Mouse (Mus musculus): ENCODE data around the gene Hdac1. TPM values are rescaled to one million over a fixed set of nuclear protein-coding genes. Genes with fewer than 3 reads are reported as not detected.

Hdac1 gene
- total RNA-seq, 1 experiment from 2014 or later = 104 TPM

DNA sequence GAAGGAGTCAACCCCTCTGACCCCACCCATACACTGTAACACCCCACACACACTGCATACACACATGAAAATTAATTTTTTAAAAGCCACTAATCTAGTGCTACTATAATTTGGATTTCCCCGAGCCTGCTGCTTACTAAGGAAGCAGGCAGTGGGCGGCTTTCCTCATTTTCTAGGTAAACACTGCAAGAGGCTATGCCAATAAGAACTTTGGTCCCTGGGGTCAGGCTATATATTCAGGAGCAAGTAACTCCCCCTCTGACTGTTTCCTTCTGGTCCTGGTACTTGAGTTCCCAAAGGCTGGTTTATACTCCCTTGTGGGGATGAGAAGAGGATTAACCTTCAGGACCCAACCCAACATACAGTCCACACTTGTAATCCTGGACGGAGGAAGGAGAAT lies 16.6 kb downstream of the Hdac1 start:
- no peak for ATAC-seq (replicated peaks in 1 of 2; ENCODE audit: insufficient read depth in 1 of 2, low FRiP score in 2 of 2, low TSS enrichment in 1 of 2, low read depth in 1 of 2, poor library complexity in 2 of 2, severe bottlenecking in 2 of 2)

DNA sequence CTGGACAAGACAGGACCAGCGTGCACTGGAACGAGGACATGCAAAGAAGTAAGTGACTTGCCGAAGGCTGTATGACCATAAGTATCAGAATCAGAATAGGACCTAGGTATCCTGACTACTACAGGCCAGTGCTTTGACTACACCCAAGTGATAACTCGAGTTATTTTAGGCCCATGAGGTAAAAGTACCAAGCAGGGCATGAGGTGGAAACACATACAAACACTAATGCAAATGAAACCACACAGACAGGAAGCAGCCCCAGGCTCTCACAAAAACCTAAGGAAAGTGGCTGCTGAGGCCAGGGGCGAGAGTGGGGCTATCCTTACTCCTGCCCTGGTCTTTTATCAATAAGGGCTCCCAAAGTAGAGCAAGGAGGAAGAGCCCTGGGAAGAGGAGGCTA lies 17.2 kb downstream of the Hdac1 start:
- no peak for ATAC-seq (replicated peaks in 1 of 2; ENCODE audit: insufficient read depth in 1 of 2, low FRiP score in 2 of 2, low TSS enrichment in 1 of 2, low read depth in 1 of 2, poor library complexity in 2 of 2, severe bottlenecking in 2 of 2)

DNA sequence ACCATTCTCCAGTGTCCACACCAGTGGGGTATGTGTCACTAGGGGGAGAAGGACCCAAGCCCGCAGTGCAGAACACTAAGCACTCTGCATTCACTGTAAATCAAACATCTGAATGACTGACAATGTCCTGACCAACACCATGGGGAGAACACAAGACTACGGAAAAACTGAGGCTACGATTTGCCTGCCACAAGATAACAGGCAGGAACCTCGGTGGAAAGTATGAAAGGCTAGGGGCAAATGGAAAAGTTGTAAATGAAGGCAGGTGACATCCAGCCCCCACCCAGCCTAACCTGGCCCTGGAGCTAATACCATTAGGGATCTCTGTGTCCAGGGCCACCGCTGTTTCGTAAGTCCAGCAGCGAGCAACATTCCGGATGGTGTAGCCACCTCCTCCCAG lies 24.0 kb downstream of the Hdac1 start:
- no peak for ATAC-seq (replicated peaks in 1 of 2; ENCODE audit: insufficient read depth in 1 of 2, low FRiP score in 2 of 2, low TSS enrichment in 1 of 2, low read depth in 1 of 2, poor library complexity in 2 of 2, severe bottlenecking in 2 of 2)

DNA sequence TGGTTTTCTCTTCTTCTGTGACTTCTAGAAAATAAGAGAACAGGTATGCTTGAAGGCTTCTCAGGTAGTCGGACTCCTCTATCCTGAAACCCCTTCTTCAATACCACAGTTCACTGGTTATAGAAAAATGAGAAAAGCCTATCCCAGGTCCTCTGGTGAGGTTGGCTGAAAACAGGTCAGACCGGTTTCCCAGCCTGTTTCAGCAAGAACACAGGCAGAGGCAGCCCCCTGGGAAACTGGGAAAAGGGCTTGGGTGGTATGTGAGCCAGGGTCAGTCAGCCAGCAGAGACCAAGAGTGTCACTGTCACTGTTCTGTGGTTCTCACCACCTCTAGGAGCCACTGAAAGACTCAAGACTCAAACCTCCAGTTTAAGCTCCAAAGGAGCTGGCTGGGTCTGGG lies 25.6 kb downstream of the Hdac1 start:
- ATAC-seq (replicated peaks in 1 of 2; ENCODE audit: insufficient read depth in 1 of 2, low FRiP score in 2 of 2, low TSS enrichment in 1 of 2, low read depth in 1 of 2, poor library complexity in 2 of 2, severe bottlenecking in 2 of 2) = no peak

DNA sequence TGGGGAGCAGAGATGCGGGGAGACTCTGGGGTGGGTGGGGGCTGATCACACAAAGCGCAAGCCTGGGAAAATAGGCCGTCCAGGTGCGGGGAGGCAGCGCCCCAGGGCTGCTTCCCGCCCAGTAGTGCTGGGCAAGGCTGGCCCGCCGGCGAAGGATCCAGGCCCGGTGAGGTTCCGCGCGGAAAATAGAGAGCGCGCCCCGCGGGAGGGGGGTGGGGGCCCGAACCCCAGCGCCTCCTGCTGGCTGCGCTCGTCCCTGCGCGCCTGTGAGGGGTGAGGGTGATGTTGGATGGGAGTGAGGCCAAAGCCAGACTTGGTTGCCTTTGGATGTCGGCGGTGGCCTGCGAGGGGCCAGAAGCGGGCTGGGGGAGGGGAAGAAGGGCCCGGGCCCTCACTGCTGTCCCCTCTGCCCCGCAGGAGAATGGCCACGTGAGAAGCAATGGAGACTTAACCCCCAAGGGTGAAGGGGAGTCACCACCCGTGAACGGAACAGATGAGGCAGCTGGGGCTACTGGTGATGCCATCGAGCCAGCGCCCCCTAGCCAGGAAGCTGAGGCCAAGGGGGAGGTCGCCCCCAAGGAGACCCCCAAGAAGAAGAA lies 28.1 kb downstream of the Hdac1 start:
- peak; percentile 34 to 55; a peak in 2 of 4 replicates for ATAC-seq (replicated peaks in 1 of 2; ENCODE audit: insufficient read depth in 1 of 2, low FRiP score in 2 of 2, low TSS enrichment in 1 of 2, low read depth in 1 of 2, poor library complexity in 2 of 2, severe bottlenecking in 2 of 2)

DNA sequence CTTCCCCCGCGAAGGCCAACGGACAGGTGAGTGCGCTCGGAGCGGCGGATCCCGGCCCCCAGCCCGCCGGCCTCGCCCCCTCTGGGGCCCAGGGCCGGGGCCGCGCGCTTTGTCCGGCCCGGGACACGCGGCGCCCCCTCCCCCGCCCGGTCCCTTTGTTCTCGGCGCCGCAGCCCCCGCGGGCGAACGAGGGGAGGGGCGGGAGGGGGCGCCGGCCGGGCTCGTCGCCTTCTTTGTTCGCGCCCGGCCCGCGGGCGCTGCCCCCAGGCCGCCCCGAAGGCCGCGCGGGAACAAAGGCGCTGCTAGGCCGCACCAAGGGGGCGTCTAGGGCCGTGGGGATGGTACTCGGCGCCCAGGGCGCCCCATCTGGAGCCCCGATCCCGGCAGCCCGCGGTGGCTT lies 28.6 kb downstream of the Hdac1 start:
- ATAC-seq (replicated peaks in 1 of 2; ENCODE audit: insufficient read depth in 1 of 2, low FRiP score in 2 of 2, low TSS enrichment in 1 of 2, low read depth in 1 of 2, poor library complexity in 2 of 2, severe bottlenecking in 2 of 2) = no peak

DNA sequence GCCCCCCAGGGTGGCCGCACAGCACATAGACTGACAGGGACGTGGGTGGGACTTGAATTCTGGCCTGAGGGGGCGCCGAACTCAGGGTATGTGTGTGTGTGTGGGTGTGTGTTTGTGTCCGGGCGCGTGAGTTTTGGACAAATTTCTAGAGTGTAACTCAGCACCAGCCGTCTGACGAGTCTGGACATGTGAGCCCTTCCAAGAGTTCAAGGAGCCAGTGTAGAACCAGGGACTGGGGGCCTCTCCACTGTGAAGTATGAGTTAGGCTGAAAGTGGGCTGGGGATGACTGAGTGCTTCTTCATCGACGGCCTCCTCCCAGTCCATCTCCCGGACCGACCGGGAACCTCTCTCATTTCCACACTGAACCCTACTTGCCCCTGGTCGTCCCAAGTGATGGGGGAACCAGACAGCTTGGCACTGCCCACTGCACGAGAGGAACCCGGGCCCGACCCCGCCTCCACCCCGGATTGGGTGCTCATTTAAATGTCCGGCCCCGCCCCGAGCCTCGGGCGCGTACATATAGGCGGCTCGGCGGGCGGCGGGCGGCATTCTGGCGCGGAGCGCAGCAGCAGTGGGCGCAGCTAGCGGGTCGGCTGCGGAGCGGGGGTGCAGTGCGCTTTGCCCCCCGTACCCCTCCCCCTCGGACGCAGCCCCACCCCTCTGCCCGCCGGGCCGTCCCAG lies 29.3 kb downstream of the Hdac1 start, which contains the start of gene Marcksl1:
Gene Marcksl1 (plus strand): TSS at position 496 of the 682 bp plus-strand sequence.
- ATAC-seq (replicated peaks in 1 of 2; ENCODE audit: insufficient read depth in 1 of 2, low FRiP score in 2 of 2, low TSS enrichment in 1 of 2, low read depth in 1 of 2, poor library complexity in 2 of 2, severe bottlenecking in 2 of 2) = peak; percentile 75

DNA sequence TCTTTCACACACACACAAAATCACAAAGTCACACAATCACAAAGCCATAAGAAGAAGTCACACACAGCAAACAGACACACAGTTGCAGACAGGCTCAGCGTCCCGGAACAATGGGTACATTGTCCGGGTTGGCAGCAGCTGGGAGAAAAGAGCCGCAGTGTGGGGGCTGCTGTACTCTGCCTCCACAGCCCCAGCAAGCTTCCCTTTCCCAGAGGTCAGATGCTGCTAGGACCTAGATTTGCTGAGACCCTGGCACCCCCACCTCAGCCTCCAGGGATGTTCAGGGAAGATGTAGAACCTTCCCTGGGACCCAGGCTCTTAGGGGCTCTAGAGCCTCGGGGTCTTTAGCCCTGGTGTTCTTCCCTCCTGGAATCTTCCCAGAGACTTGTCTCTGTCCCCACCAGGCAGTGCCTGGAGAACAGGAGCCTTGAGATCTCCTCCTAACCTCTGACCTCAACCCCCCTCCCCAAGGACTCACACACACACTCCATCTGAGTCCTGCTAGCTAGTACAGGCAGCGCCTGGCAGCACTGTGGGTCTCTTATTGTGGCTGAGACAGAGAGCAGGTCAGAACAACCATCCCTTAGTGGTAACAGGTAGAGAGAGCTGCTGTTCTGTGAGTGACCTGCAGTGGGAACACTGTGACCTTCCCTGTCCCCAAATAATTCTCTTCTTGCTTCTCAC lies 31.0 kb downstream of the Hdac1 start:
- no peak for ATAC-seq (replicated peaks in 1 of 2; ENCODE audit: insufficient read depth in 1 of 2, low FRiP score in 2 of 2, low TSS enrichment in 1 of 2, low read depth in 1 of 2, poor library complexity in 2 of 2, severe bottlenecking in 2 of 2)

DNA sequence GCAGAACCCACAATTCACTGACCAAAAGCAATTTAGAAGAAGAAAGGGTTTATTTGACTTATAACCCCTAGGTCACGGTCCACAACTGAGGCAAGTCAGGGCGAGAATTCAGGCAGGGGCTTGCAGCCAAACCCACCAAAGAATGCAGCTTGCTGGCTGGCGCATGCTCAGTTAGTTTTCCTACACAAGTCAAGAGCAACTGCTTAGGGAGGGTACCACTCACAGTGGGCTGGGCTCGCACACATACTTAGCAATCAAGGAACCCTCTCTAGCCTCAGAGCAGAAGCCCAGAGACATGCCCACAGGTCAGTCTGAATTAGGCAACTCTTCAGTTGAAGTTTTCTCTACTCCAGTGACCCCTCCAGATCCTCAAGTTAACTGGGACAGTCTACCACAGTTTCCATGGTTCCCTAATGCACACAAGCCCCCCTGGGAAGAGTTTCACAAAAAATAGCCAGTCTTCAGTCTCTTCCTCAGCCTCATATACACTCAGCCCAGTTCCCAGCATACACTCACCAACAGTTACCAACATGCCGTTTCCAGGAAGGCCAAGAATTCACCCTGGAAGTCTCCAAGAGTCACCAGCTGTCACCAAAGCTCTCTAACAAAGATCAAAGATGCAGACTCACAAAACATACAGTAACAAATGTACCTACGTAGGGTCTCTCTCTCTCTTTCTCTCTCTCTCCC lies 31.6 kb downstream of the Hdac1 start:
- no peak for ATAC-seq (replicated peaks in 1 of 2; ENCODE audit: insufficient read depth in 1 of 2, low FRiP score in 2 of 2, low TSS enrichment in 1 of 2, low read depth in 1 of 2, poor library complexity in 2 of 2, severe bottlenecking in 2 of 2)

DNA sequence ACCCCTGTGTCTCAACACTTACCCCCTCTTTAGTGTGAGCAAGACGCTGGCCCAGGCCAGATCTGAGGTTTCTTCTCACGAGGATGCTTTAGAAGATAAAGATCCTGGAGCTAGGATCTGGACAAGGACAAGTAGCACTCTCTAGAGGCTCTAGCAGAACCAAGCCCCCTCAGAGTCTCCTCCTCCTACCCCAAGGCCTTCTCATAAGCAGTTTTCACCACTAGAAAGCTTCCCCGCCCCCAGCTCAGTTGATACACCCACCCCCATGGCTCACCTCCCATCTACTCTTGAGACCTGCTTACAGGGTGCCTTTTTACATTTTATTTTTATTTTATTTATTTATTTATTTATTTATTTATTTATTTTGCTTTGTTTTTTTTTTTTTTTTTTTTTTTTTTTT lies 32.9 kb downstream of the Hdac1 start:
- ATAC-seq (replicated peaks in 1 of 2; ENCODE audit: insufficient read depth in 1 of 2, low FRiP score in 2 of 2, low TSS enrichment in 1 of 2, low read depth in 1 of 2, poor library complexity in 2 of 2, severe bottlenecking in 2 of 2) = no peak

DNA sequence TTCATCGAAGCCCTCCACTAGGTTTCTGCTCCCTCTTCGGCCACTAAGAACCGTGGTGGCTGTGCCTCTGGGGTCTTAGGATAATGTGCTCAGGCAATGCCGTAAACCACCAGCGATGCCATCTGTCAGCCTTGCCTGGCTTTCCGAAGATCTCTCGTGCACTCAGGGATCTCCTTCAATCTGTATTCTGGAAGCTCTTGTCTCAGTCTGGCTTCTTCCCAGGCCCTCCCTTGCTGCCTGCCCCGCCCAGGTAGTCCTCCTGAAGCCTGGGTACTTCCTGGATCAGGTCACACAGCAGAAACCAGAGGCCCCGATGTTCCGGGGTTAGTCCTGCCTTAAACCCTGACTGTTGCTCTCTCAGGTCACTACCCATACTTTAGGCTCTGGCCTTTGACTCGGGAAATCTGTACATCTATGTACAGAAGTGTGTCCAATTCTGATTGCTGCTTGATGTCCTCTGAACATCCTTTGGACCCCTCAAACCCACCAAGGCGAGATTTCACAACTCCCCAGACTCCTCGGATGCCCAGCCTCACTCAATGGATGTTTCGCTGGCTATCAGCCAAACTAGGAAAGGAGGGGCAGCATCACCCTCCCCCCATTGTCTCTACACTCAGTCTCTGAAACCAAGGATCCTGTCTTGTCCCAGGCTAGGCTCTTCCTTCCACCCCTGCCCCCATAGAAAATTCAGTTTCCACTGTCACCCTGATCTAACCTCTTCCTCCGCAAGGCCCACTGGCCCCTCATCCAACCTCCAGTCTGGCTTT lies 33.5 kb downstream of the Hdac1 start:
- ATAC-seq (replicated peaks in 1 of 2; ENCODE audit: insufficient read depth in 1 of 2, low FRiP score in 2 of 2, low TSS enrichment in 1 of 2, low read depth in 1 of 2, poor library complexity in 2 of 2, severe bottlenecking in 2 of 2) = no peak

DNA sequence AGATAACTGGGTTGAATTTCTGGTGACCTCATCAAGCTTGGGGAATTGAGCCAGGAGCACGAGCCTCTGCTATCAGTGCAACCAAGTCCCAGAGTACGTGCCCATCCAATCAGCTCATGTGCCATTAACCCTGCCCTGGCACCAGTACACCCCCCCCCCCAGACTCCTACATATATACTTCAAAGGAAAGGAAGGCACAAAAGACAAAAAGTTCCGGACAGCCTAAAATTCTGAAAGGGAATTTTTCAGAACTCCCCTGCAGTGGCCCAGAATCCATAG lies 34.3 kb downstream of the Hdac1 start:
- ATAC-seq (replicated peaks in 1 of 2; ENCODE audit: insufficient read depth in 1 of 2, low FRiP score in 2 of 2, low TSS enrichment in 1 of 2, low read depth in 1 of 2, poor library complexity in 2 of 2, severe bottlenecking in 2 of 2) = no peak

DNA sequence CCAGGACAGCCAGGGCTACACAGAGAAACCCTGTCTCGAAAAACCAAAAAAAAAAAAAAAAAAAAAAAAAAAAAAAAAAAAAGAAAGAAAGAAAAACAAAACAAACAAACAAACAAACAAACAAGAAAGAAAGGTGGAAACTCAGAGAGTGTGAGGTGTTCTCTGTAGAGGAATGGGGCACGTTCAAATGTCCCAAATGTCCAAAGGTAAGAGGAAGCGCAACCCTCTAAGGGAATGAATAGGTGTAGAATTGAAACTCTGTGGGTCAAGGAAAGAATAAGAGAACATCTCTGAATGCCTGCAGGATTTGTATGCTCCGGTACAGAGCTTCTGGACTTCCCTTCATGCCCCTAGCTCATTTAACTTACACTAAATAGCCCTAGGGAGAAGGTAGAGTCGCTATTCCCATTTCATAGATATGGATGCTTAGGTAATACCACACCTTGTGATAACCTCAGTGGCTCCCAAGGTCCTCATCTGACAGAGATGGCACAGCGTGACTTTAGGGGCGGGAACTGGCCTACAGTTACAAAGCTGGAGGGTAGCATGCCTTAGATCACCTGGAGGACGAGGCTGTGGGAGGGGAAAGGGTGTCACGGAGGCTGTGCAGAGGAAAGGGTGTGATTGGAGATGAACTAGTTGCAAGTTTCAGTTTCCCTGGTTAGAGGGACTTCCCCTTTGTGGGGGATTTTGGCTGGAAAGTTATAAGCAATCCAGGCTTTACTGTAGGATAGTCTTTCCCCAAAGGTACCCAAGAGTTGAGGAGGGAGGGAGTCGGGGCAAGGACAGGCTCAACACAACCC lies 34.9 kb downstream of the Hdac1 start:
- ATAC-seq (replicated peaks in 1 of 2; ENCODE audit: insufficient read depth in 1 of 2, low FRiP score in 2 of 2, low TSS enrichment in 1 of 2, low read depth in 1 of 2, poor library complexity in 2 of 2, severe bottlenecking in 2 of 2) = no peak

DNA sequence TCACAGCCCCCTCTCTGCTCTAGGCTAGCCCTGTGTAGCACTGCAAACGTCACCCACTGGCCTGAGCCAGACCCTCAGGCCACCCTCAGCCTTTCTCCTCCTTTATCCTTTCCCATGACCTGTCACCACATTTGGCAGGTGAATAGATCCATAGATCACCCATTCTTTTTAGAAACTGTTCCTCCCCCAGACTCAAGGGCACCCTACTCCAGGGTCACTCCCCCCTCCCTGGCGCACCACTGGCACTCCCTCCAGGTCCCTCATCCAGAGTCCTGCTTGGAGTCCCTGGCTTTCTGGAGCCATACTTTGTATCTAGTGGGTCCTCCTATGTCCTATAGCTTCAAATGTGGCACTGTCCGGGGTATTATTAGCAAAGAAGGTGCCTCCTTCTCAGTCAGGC lies 37.0 kb downstream of the Hdac1 start:
- no peak for ATAC-seq (replicated peaks in 1 of 2; ENCODE audit: insufficient read depth in 1 of 2, low FRiP score in 2 of 2, low TSS enrichment in 1 of 2, low read depth in 1 of 2, poor library complexity in 2 of 2, severe bottlenecking in 2 of 2)

DNA sequence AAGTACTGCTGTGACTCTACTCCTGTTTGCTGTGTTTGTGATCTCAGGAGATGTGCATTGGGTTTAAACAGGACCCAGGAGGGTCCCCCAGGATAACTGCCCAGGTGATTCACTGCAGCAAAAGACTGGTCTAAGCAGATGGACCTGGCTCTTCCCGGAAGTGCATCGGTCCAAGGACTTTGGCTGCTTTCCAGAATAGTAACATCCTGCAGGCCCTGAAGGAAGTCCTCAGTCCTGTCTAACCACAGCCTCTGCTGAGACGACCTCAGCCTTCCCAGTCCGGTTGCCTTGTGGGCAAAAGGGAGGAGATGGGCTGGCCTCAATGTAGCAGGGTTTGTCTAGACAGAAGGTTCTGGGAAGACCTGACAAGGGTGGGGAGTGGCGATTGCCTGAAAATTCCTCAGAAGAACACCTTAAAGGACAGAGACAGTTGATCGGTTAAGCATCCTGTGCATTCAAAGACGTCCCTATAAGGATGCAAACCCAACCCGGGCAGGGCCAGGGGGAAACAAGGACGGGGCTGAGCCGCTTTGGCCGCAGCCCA lies 39.5 kb downstream of the Hdac1 start:
- no peak for ATAC-seq (replicated peaks in 1 of 2; ENCODE audit: insufficient read depth in 1 of 2, low FRiP score in 2 of 2, low TSS enrichment in 1 of 2, low read depth in 1 of 2, poor library complexity in 2 of 2, severe bottlenecking in 2 of 2)

DNA sequence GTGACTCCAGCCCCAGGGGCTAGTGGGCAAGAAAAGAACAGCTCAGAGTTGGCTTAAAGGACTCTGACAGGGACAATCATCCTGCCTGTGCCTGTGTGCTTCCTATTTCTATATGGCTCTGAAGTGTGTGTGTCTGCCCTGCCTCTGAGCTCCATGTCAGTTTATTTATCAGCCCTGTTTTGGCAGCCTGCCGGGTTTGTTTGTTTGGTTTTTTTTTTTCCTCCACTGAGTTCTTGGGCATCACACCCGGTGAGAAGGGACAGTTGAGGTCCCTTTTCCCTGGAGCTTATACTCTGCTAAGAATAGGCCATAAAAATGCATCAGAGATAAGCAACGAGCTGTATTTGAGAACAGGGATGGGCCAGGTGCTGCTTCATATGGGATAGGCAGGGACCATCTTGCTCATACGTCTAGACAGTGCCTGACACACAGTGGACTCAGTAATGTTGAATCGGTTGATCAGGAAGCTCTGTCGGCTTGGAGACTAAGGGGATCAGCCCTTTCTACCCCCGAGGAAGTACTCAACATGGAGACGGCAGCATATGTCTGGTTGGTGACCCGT lies 40.1 kb downstream of the Hdac1 start:
- no peak for ATAC-seq (replicated peaks in 1 of 2; ENCODE audit: insufficient read depth in 1 of 2, low FRiP score in 2 of 2, low TSS enrichment in 1 of 2, low read depth in 1 of 2, poor library complexity in 2 of 2, severe bottlenecking in 2 of 2)

Measured in hematopoietic stem cell, adult 5-6 weeks (primary cell).